Mouse (Mus musculus) G1E (cell line): ENCODE measurements around the gene Ergic3.

Source experiments
- CTCF ChIP-seq: IDR thresholded peaks from 2 replicates; pipeline ENCODE4 v1.5.1; 2012; ENCODE audit warnings: low read depth, low read length, inconsistent platforms, mixed read lengths
- GATA1 ChIP-seq: IDR thresholded peaks from 2 replicates; pipeline ENCODE4 v1.6.1; 2012; ENCODE audit warnings: borderline replicate concordance, low read length, inconsistent platforms, mixed read lengths
- GATA2 ChIP-seq: IDR thresholded peaks from 2 replicates; pipeline ENCODE4 v1.6.1; 2012; ENCODE audit warnings: low read depth, low read length, inconsistent platforms, borderline replicate concordance
- POLR2AphosphoS5 ChIP-seq: IDR thresholded peaks from 2 replicates; pipeline ENCODE4 v1.6.1; 2012; ENCODE audit warnings: low read depth, low read length, inconsistent platforms; ENCODE audit not compliant: insufficient replicate concordance
- TAL1 ChIP-seq: conservative IDR thresholded peaks from 2 replicates; pipeline ENCODE4 v1.6.1; 2012; ENCODE audit warnings: low read depth, low read length, inconsistent platforms, mixed read lengths

DNA sequence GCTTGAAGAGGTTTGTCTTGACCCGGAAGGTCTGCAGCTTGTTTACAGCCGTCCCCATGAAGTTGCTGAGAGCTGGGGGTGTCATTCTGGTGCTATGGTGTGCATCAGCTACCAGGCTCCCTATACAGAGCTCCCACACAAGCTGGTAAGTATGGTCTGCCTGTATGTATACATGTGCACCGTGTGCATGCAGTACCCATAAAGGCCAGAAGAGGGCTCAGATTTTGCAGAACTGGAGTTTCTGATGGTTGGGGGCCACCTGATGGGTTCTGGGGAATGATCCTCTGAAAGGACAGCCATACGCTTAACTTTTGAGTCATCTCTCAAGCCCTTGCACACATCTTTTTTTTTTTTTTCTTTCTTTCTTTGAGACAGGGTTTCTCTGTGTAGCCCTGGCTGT, 2.5 kb upstream of the Ergic3 start:
- TF ChIP-seq CTCF (peak; percentile 38), TAL1 (no peak), POLR2AphosphoS5 (no peak), GATA1 (no peak), GATA2 (no peak)
